Mouse (Mus musculus) lung, postnatal 0 days (tissue): ENCODE results near the gene Serpina10.

Experiments
- CTCF ChIP-seq: IDR thresholded peaks from 2 replicates; pipeline ENCODE4 v1.5.1; 2016; ENCODE audit warnings: antibody characterized with exemption, mild to moderate bottlenecking
- EP300 ChIP-seq: IDR thresholded peaks from 2 replicates; pipeline ENCODE4 v1.6.1; 2016; ENCODE audit warnings: antibody characterized with exemption, mild to moderate bottlenecking, control low read depth

DNA sequence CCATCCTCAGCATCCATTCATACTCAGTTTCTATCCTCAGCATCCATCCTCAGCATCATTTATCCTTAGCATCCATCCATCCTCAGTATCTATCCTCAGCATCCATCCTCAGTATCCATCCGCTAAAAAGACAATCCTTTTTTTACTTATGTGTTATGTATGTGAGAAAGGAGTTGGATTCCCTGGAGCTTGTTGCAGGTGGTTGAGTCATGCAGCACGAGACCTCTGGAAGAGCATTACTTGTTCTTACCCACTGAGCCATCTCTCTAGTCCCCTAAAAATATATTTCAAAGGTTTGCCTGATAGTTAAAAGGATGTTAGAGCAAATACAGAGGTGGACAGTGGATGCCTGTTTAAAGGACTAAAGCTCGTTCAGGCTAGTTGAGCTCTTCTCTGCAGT lies 29.4 kb downstream of the Serpina10 start:
- TF ChIP-seq CTCF: no peak
- TF ChIP-seq EP300: no peak
